Mouse (Mus musculus) right cerebral cortex, postnatal 14 days (tissue): ENCODE data around the gene Olfr1507.

Source experiments
- DNase-seq: peaks from one replicate; pipeline ENCODE4 v3.0.0; 2022

The Olfr1507 gene

GRCm38 (mm10) chr14:52495516-52495915 is at the start of gene Olfr1507:
Olfr1507 (minus strand) TSS chr14:52495749.
- no peak for DNase-seq

- no peak for DNase-seq
Measured at GRCm38 (mm10) chr14:52533336-52533735, 37.8 kb upstream of the Olfr1507 start.

GRCm38 (mm10) chr14:52524952-52525351 is 29.4 kb upstream of the Olfr1507 start:
- DNase-seq = no peak

DNA sequence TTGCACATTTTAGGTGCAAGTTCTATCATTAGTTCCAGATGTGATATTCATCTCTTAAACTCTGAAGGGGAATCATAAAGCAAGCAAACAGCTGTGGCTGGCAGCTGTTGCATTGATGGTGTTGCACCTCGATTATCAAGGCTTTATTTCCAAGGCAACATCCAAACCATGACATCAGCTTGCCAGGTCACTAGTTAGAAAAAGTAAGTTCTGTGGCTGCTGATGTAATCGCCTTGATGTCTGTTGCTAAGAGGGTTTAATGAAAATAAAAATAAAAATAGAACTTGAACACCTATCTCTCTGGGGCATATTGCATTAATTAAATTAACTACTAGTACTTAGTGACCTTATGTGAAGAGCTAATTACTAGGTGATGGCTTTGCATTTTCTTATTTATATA is 28.2 kb downstream of the Olfr1507 start, which contains the start of gene Olfr1508:
TSS of gene Olfr1508 (minus strand) at position 101 of the 400 bp plus-strand sequence.
- no peak for DNase-seq

- no peak for DNase-seq
Measured at GRCm38 (mm10) chr14:52465738-52466137, 29.8 kb downstream of the Olfr1507 start.

DNA sequence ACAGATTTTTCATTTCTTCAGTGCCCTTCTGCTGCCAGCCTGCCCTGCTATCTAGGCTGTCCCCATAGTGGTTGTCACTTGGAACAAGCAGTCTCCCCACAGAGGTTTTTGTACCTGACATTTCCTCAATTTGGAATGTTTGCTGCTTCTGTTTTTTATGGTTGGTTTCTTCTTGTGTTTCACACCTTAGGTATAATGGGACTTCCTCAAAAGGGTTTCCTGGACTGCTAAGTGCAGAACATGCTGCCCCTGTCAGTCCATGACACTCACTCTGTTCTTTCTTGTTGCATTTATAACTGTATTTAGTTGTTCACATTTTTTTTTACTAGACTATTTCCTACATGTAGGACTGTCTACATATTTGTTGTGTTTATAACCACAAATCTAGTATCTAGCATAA is 33.6 kb downstream of the Olfr1507 start:
- no peak for DNase-seq

DNA sequence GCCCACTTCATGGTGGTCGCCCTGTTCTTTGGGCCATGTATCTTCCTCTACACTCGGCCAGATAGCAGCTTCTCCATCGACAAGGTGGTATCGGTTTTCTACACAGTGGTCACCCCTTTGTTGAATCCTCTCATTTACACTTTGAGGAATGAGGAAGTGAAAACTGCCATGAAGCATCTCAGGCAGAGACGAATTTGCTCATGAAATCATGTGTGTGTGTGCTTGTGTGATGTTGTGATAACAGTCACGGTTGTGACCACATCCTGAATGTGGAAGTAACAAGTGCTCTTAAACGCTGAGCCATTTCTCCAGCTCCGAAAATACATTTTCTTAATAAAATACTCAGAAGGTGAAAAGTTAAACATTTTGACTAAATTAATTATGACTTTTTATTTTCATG is 44.4 kb downstream of the Olfr1507 start:
- no peak for DNase-seq

- no peak for DNase-seq
Measured at GRCm38 (mm10) chr14:52442690-52443089, 52.9 kb downstream of the Olfr1507 start, which contains the start of gene Olfr1509. Olfr1509 (plus strand) TSS chr14:52442990.
